Mouse (Mus musculus) embryo, embryonic 10 days (tissue): ENCODE measurements at regions not wholly inside any gene's neighbourhood (a gene's known extent, or its start where the extent isn't known, plus 50 kb on each side); places are given as distances from the start of the nearest gene placed in this dataset.

Source experiments
- DNase-seq: peaks from one replicate; pipeline ENCODE4 v3.0.0-alpha.2; 2015; ENCODE audit warnings: low spot score

- no peak for DNase-seq
Observed at GRCm38 (mm10) chrX:14592793-14593192, 381.8 kb downstream of the H2al1n start.

DNA sequence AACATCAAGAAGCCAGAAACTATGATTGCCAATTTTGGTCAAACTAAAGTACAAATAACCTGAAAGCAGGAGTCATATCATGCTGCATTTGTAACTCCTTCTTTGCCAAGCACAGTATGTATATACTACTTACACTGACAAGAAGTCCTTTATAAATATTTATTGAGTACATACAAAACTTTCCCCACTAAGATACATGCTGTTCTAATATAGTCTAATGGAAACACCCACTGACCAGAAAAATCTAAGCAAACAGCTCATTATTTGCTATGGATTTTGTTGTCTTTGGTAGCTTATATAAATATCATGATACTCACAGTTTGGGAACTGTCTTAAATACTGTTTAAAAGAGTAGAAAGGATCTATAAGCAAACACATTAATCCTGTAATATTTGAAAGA, 385.9 kb downstream of the H2al1n start:
- no peak for DNase-seq

DNA sequence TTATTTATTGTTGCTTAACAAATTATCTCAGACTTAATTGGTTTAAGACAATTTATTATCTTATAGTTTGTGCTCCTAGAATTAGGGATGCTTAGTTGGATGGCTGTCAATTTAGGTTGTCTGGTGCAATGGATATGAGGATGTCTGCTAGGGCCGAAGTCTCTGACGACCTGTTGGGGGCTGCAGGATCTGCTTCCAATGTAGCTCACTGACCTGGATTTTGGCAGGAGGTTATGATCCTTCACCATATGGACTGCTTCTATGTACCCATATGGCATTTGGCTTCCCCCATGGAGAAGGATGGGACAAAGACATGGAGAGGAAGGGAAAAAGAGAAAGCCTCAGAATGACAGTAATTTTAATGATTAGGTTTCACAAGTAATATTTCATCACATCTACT, 391.0 kb downstream of the H2al1n start:
- no peak for DNase-seq

DNA sequence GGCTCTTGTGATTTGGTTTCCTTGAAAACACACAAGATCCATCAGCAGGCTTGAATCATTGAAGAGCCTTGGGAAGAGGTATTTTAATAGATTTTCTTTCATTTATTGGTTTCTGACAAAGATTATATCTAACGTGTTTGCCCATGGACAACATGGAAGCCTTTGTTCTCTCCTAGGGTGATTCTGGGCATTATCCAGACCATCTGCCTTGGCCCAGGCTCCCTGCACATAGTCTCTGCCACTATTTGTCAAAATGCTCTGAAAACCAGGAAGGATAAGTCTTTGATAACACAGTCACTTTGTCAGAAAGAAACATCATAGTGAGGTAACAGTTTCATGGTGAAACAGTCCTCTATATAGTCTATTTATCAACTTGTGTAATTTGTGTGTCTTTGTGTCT, 398.2 kb downstream of the H2al1n start:
- DNase-seq = no peak

GRCm38 (mm10) chrX:14628267-14628901, 417.4 kb downstream of the H2al1n start:
- peak; percentile 49 for DNase-seq

GRCm38 (mm10) chrX:14639378-14639777, 428.4 kb downstream of the H2al1n start:
- no peak for DNase-seq

GRCm38 (mm10) chrX:14664852-14665251, 453.9 kb downstream of the H2al1n start:
- DNase-seq = peak; percentile 35

DNA sequence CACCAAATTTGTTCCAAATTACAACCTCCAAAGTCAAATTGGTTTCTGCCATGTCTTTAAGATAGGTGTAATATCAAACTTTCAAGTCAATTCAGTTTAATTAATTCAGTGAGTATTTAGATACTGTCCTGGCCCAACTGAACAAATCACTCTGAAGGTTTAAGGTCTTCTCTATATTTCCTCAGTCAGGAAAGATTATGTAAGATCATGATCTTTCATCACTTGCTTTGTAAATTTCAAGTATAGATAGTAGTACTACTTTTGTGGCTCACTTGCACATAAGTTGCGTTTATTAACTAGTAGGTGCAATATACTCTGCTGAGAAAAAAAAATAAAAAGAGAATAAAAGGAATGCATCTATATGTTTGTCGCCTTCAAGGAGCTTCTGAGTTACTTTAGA, 485.4 kb downstream of the H2al1n start:
- no peak for DNase-seq

- DNase-seq = no peak
Observed at GRCm38 (mm10) chrX:14738999-14739398, 528.1 kb downstream of the H2al1n start.
